Mouse (Mus musculus) liver, postnatal 0 days (tissue): ENCODE measurements around the gene Smarcb1. TPM values are rescaled to one million over a fixed set of nuclear protein-coding genes. Genes with fewer than 3 reads are reported as not detected.

Source experiments
- ATAC-seq: fragments of 200-750 bp; cut with Nextera tagmentation; 2 replicates; pipeline ENCODE4 v1.8.0; 2017; ENCODE audit warnings: mild to moderate bottlenecking, moderate library complexity
- DNase-seq: peaks from one replicate; pipeline ENCODE4 v3.0.0-alpha.2; 2016
- H3K27ac ChIP-seq: fragments of 300-500 bp; sonication (generic); 2 replicates; pipeline ENCODE4 v1.5.1; 2014; ENCODE audit warnings: antibody characterized with exemption, moderate library complexity, mild to moderate bottlenecking, low read depth
- H3K27me3 ChIP-seq: fragments of 300-500 bp; sonication (generic); 2 replicates; pipeline ENCODE4 v1.6.1; 2014; ENCODE audit warnings: low read length, control low read depth, mixed read lengths; ENCODE audit not compliant: insufficient read depth
- H3K36me3 ChIP-seq: fragments of 300-500 bp; sonication (generic); replicated peaks from 2 replicates; pipeline ENCODE4 v1.6.1; 2014; ENCODE audit warnings: mild to moderate bottlenecking, control low read depth, low read length, moderate library complexity, mixed read lengths; ENCODE audit not compliant: insufficient read depth
- H3K4me1 ChIP-seq: fragments of 300-500 bp; sonication (generic); 2 replicates; pipeline ENCODE4 v1.6.1; 2014; ENCODE audit warnings: antibody characterized with exemption, mild to moderate bottlenecking, control low read depth; ENCODE audit not compliant: insufficient read depth
- H3K4me2 ChIP-seq: fragments of 300-500 bp; sonication (generic); 2 replicates; pipeline ENCODE4 v1.6.1; 2014; ENCODE audit warnings: low read depth, mild to moderate bottlenecking, low read length, moderate library complexity, mixed read lengths
- H3K4me3 ChIP-seq: fragments of 300-500 bp; sonication (generic); 2 replicates; pipeline ENCODE4 v1.5.1; 2014; ENCODE audit warnings: low read depth, low read length
- H3K9ac ChIP-seq: fragments of 300-500 bp; sonication (generic); replicated peaks from 2 replicates; pipeline ENCODE4 v1.6.1; 2014; ENCODE audit warnings: mild to moderate bottlenecking, moderate library complexity
- H3K9me3 ChIP-seq: fragments of 300-500 bp; sonication (generic); 2 replicates; pipeline ENCODE4 v1.6.1; 2016; ENCODE audit warnings: mild to moderate bottlenecking, control low read depth, low read length, mixed read lengths
- CTCF ChIP-seq: sonication (generic); IDR thresholded peaks from 2 replicates; pipeline ENCODE4 v1.5.1; 2016; ENCODE audit warnings: antibody characterized with exemption, low read depth
- EP300 ChIP-seq: IDR thresholded peaks from 2 replicates; pipeline ENCODE4 v1.6.1; 2016; ENCODE audit warnings: antibody characterized with exemption, low read depth, mild to moderate bottlenecking
- WGBS: fragments of 180-500 bp; shearing (Covaris S2); extraction: QIAGEN DNeasy Blood & Tissue Kit; methylation state at CpG from one replicate; pipeline ENCODE4 v1.1.7; 2014; ENCODE audit not compliant: insufficient replicate concordance; 5-methylcytosine and 5-hydroxymethylcytosine counted together
- polyA plus RNA-seq: library from polyadenylated mRNA; unstranded; fragments of >200 nt; fragmentation: Nextera tagmentation; extraction: Ambion mirVana; gene quantifications from 2 replicates; pipeline ENCODE4 v1.2.1, GENCODE M21; 2015

The Smarcb1 gene
- polyA plus RNA-seq, 1 experiment from 2014 or later, result 35.5 TPM

GRCm38 (mm10) chr10:75934991-75935390 lies 13.6 kb upstream of the Smarcb1 start:
- H3K27ac ChIP-seq, result peak overlapping the region; percentile 90
- no peak for TF ChIP-seq EP300
- no peak for TF ChIP-seq CTCF
- peaks cover 54% of the 10 kb centered on the region for H3K4me1 ChIP-seq
- 50% methylated on average over 1 of the region's 1 CpGs for WGBS
- H3K36me3 ChIP-seq, result peaks cover 9% of the 10 kb centered on the region
- peaks cover 23% of the 10 kb centered on the region for H3K27me3 ChIP-seq
- no peaks in the 10 kb centered on the region for H3K9me3 ChIP-seq
- no peak for DNase-seq
- ATAC-seq, result peak; percentile 28
- H3K9ac ChIP-seq, result peak overlapping the region; percentile 81; the same call in 1 of the 2 replicates
- H3K4me2 ChIP-seq, result peak overlapping the region; percentile 87
- peak overlapping the region; percentile 77; the same call in 1 of the 2 replicates for H3K4me3 ChIP-seq

- Histone ChIP-seq H3K27me3 (peaks cover 26% of the 10 kb centered on the region), H3K36me3 (peaks cover 7% of the 10 kb centered on the region), H3K27ac (no peak within 1 kb of the TSS), H3K4me1 (peaks cover 40% of the 10 kb centered on the region), H3K9ac (peak within 1 kb of the TSS; percentile 52; the same call in 1 of the 2 replicates), H3K4me3 (peak within 1 kb of the TSS; percentile 45), H3K4me2 (peak within 1 kb of the TSS; percentile 77), H3K9me3 (no peaks in the 10 kb centered on the region)
- DNase-seq (no peak), ATAC-seq (no peak)
- 60% methylated on average over 6 of the region's 6 CpGs for WGBS
- TF ChIP-seq CTCF (no peak), EP300 (no peak)
These were observed 11.5 kb upstream of the Smarcb1 start, which contains the start of gene Chchd10 for GRCm38 (mm10) chr10:75932891-75933290. Gene Chchd10 (plus strand): TSS chr10:75933130.

GRCm38 (mm10) chr10:75932081-75932678 lies 10.8 kb upstream of the Smarcb1 start:
- H3K36me3 ChIP-seq, result peaks cover 6% of the 10 kb centered on the region
- TF ChIP-seq CTCF (no peak), EP300 (no peak)
- H3K4me3 ChIP-seq, result peak overlapping the region; percentile 45
- WGBS, result under 1% methylated on average over 32 of the region's 44 CpGs
- no peak overlapping the region for H3K27ac ChIP-seq
- peak overlapping the region; percentile 52; the same call in 1 of the 2 replicates for H3K9ac ChIP-seq
- ATAC-seq (peak; percentile 4; the same call in 1 of the 2 replicates), DNase-seq (peak; percentile 73)
- no peaks in the 10 kb centered on the region for H3K9me3 ChIP-seq
- peak overlapping the region; percentile 77 for H3K4me2 ChIP-seq
- H3K27me3 ChIP-seq, result peaks cover 26% of the 10 kb centered on the region
- peaks cover 34% of the 10 kb centered on the region for H3K4me1 ChIP-seq

GRCm38 (mm10) chr10:75931311-75931710 lies 9.9 kb upstream of the Smarcb1 start:
- DNase-seq (no peak), ATAC-seq (no peak)
- Histone ChIP-seq H3K4me1 (peaks cover 26% of the 10 kb centered on the region), H3K27ac (no peak overlapping the region), H3K36me3 (no peaks in the 10 kb centered on the region), H3K4me3 (no peak overlapping the region), H3K9ac (no peak overlapping the region), H3K9me3 (no peaks in the 10 kb centered on the region), H3K4me2 (no peak overlapping the region), H3K27me3 (peaks cover 26% of the 10 kb centered on the region)
- WGBS, result 20% methylated on average over 4 of the region's 7 CpGs
- no peak for TF ChIP-seq CTCF
- TF ChIP-seq EP300, result no peak

- H3K9me3 ChIP-seq, result no peaks in the 10 kb centered on the region
- H3K27ac ChIP-seq, result no peak overlapping the region
- no peak overlapping the region for H3K4me3 ChIP-seq
- no peak for TF ChIP-seq EP300
- TF ChIP-seq CTCF, result no peak
- no peaks in the 10 kb centered on the region for H3K36me3 ChIP-seq
- H3K4me2 ChIP-seq, result no peak overlapping the region
- ATAC-seq (no peak), DNase-seq (no peak)
- no peak overlapping the region for H3K9ac ChIP-seq
- H3K4me1 ChIP-seq, result peaks cover 19% of the 10 kb centered on the region
- peaks cover 26% of the 10 kb centered on the region for H3K27me3 ChIP-seq
- 41% methylated on average over 6 of the region's 6 CpGs for WGBS
These were observed 8.9 kb upstream of the Smarcb1 start for GRCm38 (mm10) chr10:75930304-75930703.

GRCm38 (mm10) chr10:75926396-75926795 lies 5.0 kb upstream of the Smarcb1 start:
- Histone ChIP-seq H3K36me3 (no peaks in the 10 kb centered on the region), H3K27ac (no peak overlapping the region), H3K4me2 (no peak overlapping the region), H3K4me1 (peaks cover 8% of the 10 kb centered on the region), H3K9ac (no peak overlapping the region), H3K27me3 (peaks cover 16% of the 10 kb centered on the region), H3K4me3 (no peak overlapping the region), H3K9me3 (no peaks in the 10 kb centered on the region)
- ATAC-seq (no peak), DNase-seq (no peak)
- no peak for TF ChIP-seq EP300
- 60% methylated on average over 13 of the region's 13 CpGs for WGBS
